Mouse (Mus musculus): Measurements from ENCODE around the gene Plbd1. TPM values are rescaled to one million over a fixed set of nuclear protein-coding genes. Genes with fewer than 3 reads are reported as not detected.

The Plbd1 gene
- total and polyA plus RNA-seq, 3 experiments = not detected

DNA sequence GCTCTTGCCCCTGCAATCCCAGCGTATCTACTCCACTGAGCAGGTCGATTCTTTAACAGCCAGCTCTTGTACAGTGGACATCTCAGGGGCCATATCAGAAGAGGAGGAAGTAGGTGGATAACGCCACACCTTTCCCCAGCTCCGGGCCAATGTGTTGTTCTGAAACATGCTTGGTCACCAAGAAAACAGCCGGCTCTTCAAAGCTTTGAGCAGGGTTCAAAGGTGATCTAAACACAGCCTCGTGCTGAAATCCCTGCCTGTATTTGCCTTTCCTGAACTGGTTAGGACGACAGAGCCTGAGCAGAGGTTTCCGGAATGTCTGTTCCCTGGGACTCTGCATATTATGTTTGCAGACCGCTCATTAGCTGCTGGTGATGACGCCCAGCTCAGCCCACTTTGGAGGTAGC is 14.3 kb downstream of the Plbd1 start:
- Histone ChIP-seq H3K4me2 (ENCODE audit: insufficient read depth, low read depth, poor library complexity, severe bottlenecking) (no peak overlapping the region), H3K27ac (ENCODE audit: insufficient read depth, low read depth) (no peak overlapping the region), H3K79me2 (replicated peaks; ENCODE audit: control insufficient read depth, extremely low read depth, insufficient read depth, poor library complexity, severe bottlenecking) (no peaks in the 10 kb centered on the region), H3K9ac (ENCODE audit: insufficient read depth, low read depth) (no peak overlapping the region), H3K27me3 (replicated peaks) (no peaks in the 10 kb centered on the region), H3K4me3 (replicated peaks in 1 of 3; ENCODE audit: low read depth in 2 of 3, low read length in 2 of 3, poor library complexity in 1 of 3) (no peak overlapping the region), H3K36me3 (replicated peaks in 1 of 2; ENCODE audit: control insufficient read depth in 1 of 2, insufficient read depth in 1 of 2, low read length in 1 of 2) (no peaks in the 10 kb centered on the region), H3K4me1 (ENCODE audit: control insufficient read depth in 1 of 2, insufficient read depth in 2 of 2) (no peaks in the 10 kb centered on the region), H3K9me3 (replicated peaks; ENCODE audit: low read length) (peaks cover 9% of the 10 kb centered on the region)
- TF ChIP-seq ZMIZ1 (IDR thresholded peaks at IDR 0.05; ENCODE audit: low read depth, low read length) (no peak), HCFC1 (IDR thresholded peaks at IDR 0.05; ENCODE audit: low read depth, low read length) (no peak), MAZ (IDR thresholded peaks at IDR 0.05; ENCODE audit: low read depth, low read length) (no peak), USF1 (IDR thresholded peaks at IDR 0.05; ENCODE audit: low read depth, low read length) (no peak), UBTF (IDR thresholded peaks at IDR 0.05; ENCODE audit: low read depth, low read length) (no peak), JUND (conservative IDR thresholded peaks at IDR 0.05; ENCODE audit: low read depth, low read length) (no peak), RCOR1 (conservative IDR thresholded peaks at IDR 0.05; ENCODE audit: low read depth, low read length) (no peak), CHD2 (IDR thresholded peaks at IDR 0.05; ENCODE audit: low read length) (no peak), ELF1 (IDR thresholded peaks at IDR 0.05; ENCODE audit: low read depth, low read length) (no peak), EP300 (IDR thresholded peaks at IDR 0.05; ENCODE audit: low read length) (no peak), MYC (IDR thresholded peaks at IDR 0.05; ENCODE audit: low read depth, low read length) (no peak)
- no peak for DNase-seq (ENCODE audit: extremely low read depth)
- in situ Hi-C loops (cut with MboI; ENCODE audit: low pct_ligation_motif_present, low pct_unique_long_range_greater_than_20kb, low sequenced_read_pairs) (no loop called here), dilution Hi-C loops (cut with MboI; ENCODE audit: extremely low pct_ligation_motif_present, extremely low pct_unique_long_range_greater_than_20kb, low sequenced_read_pairs) (no loop called here)

DNA sequence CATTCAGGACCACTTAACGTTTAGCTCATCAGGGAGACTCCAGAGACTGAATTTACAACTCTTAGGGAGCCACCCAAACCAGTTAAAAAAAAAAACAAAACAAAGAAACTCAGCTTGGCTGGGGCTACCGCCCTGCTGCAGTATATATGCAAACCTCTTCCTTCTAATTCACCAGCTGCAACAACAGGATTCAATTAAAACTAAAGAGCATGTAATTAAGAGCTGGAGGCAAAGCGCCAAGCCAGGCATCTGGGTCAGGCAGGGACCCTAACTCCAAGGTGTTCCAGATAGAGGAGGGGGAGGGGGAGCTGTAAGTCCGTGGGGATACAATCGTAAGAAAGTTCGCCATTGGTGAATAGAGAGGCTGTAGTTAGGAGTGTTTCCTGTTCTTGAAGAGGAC is 15.5 kb downstream of the Plbd1 start:
- in situ Hi-C loops (cut with MboI; ENCODE audit: low pct_ligation_motif_present, low pct_unique_long_range_greater_than_20kb, low sequenced_read_pairs) = no loop called here
- H3K4me1 ChIP-seq (ENCODE audit: control insufficient read depth in 1 of 2, insufficient read depth in 2 of 2) = no peaks in the 10 kb centered on the region
- dilution Hi-C loops (cut with MboI; ENCODE audit: extremely low pct_ligation_motif_present, extremely low pct_unique_long_range_greater_than_20kb, low sequenced_read_pairs) = no loop called here
- H3K4me3 ChIP-seq (replicated peaks in 1 of 3; ENCODE audit: low read depth in 2 of 3, low read length in 2 of 3, poor library complexity in 1 of 3) = no peak overlapping the region
- H3K36me3 ChIP-seq (replicated peaks in 1 of 2; ENCODE audit: control insufficient read depth in 1 of 2, insufficient read depth in 1 of 2, low read length in 1 of 2) = no peaks in the 10 kb centered on the region
- no peaks in the 10 kb centered on the region for H3K27me3 ChIP-seq (replicated peaks)
- DNase-seq (ENCODE audit: extremely low read depth) = no peak
- no peak for TF ChIP-seq UBTF (IDR thresholded peaks at IDR 0.05; ENCODE audit: low read depth, low read length)
- TF ChIP-seq MYC (IDR thresholded peaks at IDR 0.05; ENCODE audit: low read depth, low read length) = no peak
- no peak for TF ChIP-seq ZNF384 (IDR thresholded peaks at IDR 0.05; ENCODE audit: low read depth, low read length)
- no peak for TF ChIP-seq USF2 (conservative IDR thresholded peaks at IDR 0.05; ENCODE audit: low read depth, low read length)
- TF ChIP-seq JUN (IDR thresholded peaks at IDR 0.05; ENCODE audit: insufficient read depth, low read depth, low read length) = no peak
- H3K27ac ChIP-seq (ENCODE audit: insufficient read depth, low read depth) = no peak overlapping the region
- H3K4me2 ChIP-seq (ENCODE audit: insufficient read depth, low read depth, poor library complexity, severe bottlenecking) = no peak overlapping the region
- H3K9me3 ChIP-seq (replicated peaks; ENCODE audit: low read length) = peaks cover 9% of the 10 kb centered on the region
- no peaks in the 10 kb centered on the region for H3K79me2 ChIP-seq (replicated peaks; ENCODE audit: control insufficient read depth, extremely low read depth, insufficient read depth, poor library complexity, severe bottlenecking)
- H3K9ac ChIP-seq (ENCODE audit: insufficient read depth, low read depth) = no peak overlapping the region

DNA sequence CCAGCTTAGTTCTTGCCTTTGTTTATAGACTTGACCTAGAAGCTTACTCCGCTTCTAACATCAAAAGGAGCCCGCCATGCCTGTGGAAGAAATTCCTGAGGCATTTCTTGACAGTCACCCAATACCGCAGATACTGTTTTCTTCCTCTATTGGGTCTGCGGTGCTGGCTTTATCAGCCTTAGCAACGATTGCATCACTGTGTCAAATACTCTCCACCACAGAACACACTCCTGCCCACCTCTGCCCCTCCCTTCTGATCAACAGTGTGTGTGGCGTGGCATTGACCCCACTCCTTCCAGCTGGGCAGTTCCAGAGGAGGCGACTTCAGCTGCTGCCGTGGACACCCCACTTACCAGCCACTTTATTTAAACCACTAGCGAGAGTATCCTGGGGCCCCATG is 16.0 kb downstream of the Plbd1 start:
- H3K4me2 ChIP-seq (ENCODE audit: insufficient read depth, low read depth, poor library complexity, severe bottlenecking) = no peak overlapping the region
- H3K4me1 ChIP-seq (ENCODE audit: control insufficient read depth in 1 of 2, insufficient read depth in 2 of 2) = no peaks in the 10 kb centered on the region
- H3K27me3 ChIP-seq (replicated peaks) = no peaks in the 10 kb centered on the region
- no peak overlapping the region for H3K4me3 ChIP-seq (replicated peaks in 1 of 3; ENCODE audit: low read depth in 2 of 3, low read length in 2 of 3, poor library complexity in 1 of 3)
- no peak for DNase-seq (ENCODE audit: extremely low read depth)
- in situ Hi-C loops (cut with MboI; ENCODE audit: low pct_ligation_motif_present, low pct_unique_long_range_greater_than_20kb, low sequenced_read_pairs) (no loop called here), dilution Hi-C loops (cut with MboI; ENCODE audit: extremely low pct_ligation_motif_present, extremely low pct_unique_long_range_greater_than_20kb, low sequenced_read_pairs) (no loop called here)
- H3K9me3 ChIP-seq (replicated peaks; ENCODE audit: low read length) = peaks cover 9% of the 10 kb centered on the region
- H3K36me3 ChIP-seq (replicated peaks in 1 of 2; ENCODE audit: control insufficient read depth in 1 of 2, insufficient read depth in 1 of 2, low read length in 1 of 2) = no peaks in the 10 kb centered on the region
- H3K9ac ChIP-seq (ENCODE audit: insufficient read depth, low read depth) = no peak overlapping the region
- H3K27ac ChIP-seq (ENCODE audit: insufficient read depth, low read depth) = no peak overlapping the region
- TF ChIP-seq ZKSCAN1 (IDR thresholded peaks at IDR 0.05; ENCODE audit: borderline replicate concordance, low read depth, low read length) = no peak
- no peak for TF ChIP-seq SMC3 (IDR thresholded peaks at IDR 0.05; ENCODE audit: low read depth, low read length)
- TF ChIP-seq USF2 (conservative IDR thresholded peaks at IDR 0.05; ENCODE audit: low read depth, low read length) = no peak
- no peak for TF ChIP-seq USF1 (IDR thresholded peaks at IDR 0.05; ENCODE audit: low read depth, low read length)
- no peak for TF ChIP-seq NRF1 (IDR thresholded peaks at IDR 0.05; ENCODE audit: low read depth, low read length)
- TF ChIP-seq RAD21 (IDR thresholded peaks at IDR 0.05; ENCODE audit: low read depth, low read length) = no peak
- H3K79me2 ChIP-seq (replicated peaks; ENCODE audit: control insufficient read depth, extremely low read depth, insufficient read depth, poor library complexity, severe bottlenecking) = no peaks in the 10 kb centered on the region

All from CH12.LX (cell line).